Mouse (Mus musculus): Measurements from ENCODE around the gene Ddx19b.

- TF ChIP-seq CHD2 (IDR thresholded peaks at IDR 0.05; ENCODE audit: low read depth, low read length) = no peak
- no peak for TF ChIP-seq ZC3H11A (IDR thresholded peaks at IDR 0.05; ENCODE audit: borderline replicate concordance, low read depth, low read length)
These were observed 2.0 kb downstream of the Ddx19b start for GRCm38 (mm10) chr8:111029589-111029988.
